Mouse (Mus musculus) lung, postnatal 4 days (tissue): Measurements from ENCODE around the gene Fat4.

Experiments used
- DNase-seq, 2 experiments: peaks; one replicate each; pipeline ENCODE4 v3.0.0; 2021

Fat4 gene

GRCm38 (mm10) chr3:38986379-38986778 lies 99.6 kb downstream of the Fat4 start:
- no peak for DNase-seq

- no peak for DNase-seq
Observed at GRCm38 (mm10) chr3:38989181-38989580, 102.4 kb downstream of the Fat4 start.

GRCm38 (mm10) chr3:39000011-39000410 lies 113.3 kb downstream of the Fat4 start:
- no peak for DNase-seq

GRCm38 (mm10) chr3:39010544-39010943 lies 123.8 kb downstream of the Fat4 start:
- no peak for DNase-seq

GRCm38 (mm10) chr3:39017633-39018032 lies 130.9 kb downstream of the Fat4 start:
- DNase-seq: no peak

GRCm38 (mm10) chr3:39036113-39036512 lies 149.4 kb downstream of the Fat4 start:
- no peak for DNase-seq

GRCm38 (mm10) chr3:39046425-39046824 lies 159.7 kb downstream of the Fat4 start:
- DNase-seq: no peak

GRCm38 (mm10) chr3:39047621-39048303 lies 161.0 kb downstream of the Fat4 start:
- no peak for DNase-seq

- no peak for DNase-seq
Observed at GRCm38 (mm10) chr3:39048304-39048667, 161.5 kb downstream of the Fat4 start.

GRCm38 (mm10) chr3:39050130-39050529 lies 163.4 kb downstream of the Fat4 start:
- no peak for DNase-seq

- no peak for DNase-seq
Observed at GRCm38 (mm10) chr3:39053072-39053471, 166.3 kb downstream of the Fat4 start.
